Mouse (Mus musculus): ENCODE measurements around the gene Gm5737. TPM values are rescaled to one million over a fixed set of nuclear protein-coding genes. Genes with fewer than 3 reads are reported as not detected.

Gene Gm5737
- polyA plus RNA-seq, 1 experiment from 2014 or later: not detected

- Histone ChIP-seq H3K4me3 (ENCODE audit: low read depth, low read length) (peak overlapping the region; percentile 59), H3K4me2 (peak overlapping the region; percentile 53; the same call in 1 of the 2 replicates), H3K4me1 (ENCODE audit: control insufficient read depth, insufficient read depth, low read length) (no peaks in the 10 kb centered on the region; the same call in 1 of the 2 replicates), H3K27ac (ENCODE audit: low read depth, low read length) (no peak overlapping the region), H3K27me3 (ENCODE audit: control insufficient read depth, insufficient read depth, low read length) (peaks cover 3% of the 10 kb centered on the region; the same call in 1 of the 2 replicates), H3K9me3 (ENCODE audit: control insufficient read depth, low read length) (no peaks in the 10 kb centered on the region), H3K36me3 (ENCODE audit: control insufficient read depth, insufficient read depth, low read length) (no peaks in the 10 kb centered on the region), H3K9ac (ENCODE audit: low read length) (peak overlapping the region; percentile 36; the same call in 1 of the 2 replicates)
- 5% methylated on average over 12 of the region's 12 CpGs for WGBS
- no peak for ATAC-seq (ENCODE audit: low FRiP score)
- DNase-seq (ENCODE audit: low spot score, missing footprints): peak; percentile 91
Observed at GRCm38 (mm10) chr7:120836361-120836760, 24.2 kb downstream of the Gm5737 start.

- no peak overlapping the region for H3K4me3 ChIP-seq (ENCODE audit: low read depth, low read length)
- ATAC-seq (ENCODE audit: low FRiP score) (no peak), DNase-seq (ENCODE audit: low spot score, missing footprints) (no peak)
- H3K9me3 ChIP-seq (ENCODE audit: control insufficient read depth, low read length): no peaks in the 10 kb centered on the region
- H3K4me2 ChIP-seq: no peak overlapping the region
- no peak overlapping the region for H3K9ac ChIP-seq (ENCODE audit: low read length)
- H3K27me3 ChIP-seq (ENCODE audit: control insufficient read depth, insufficient read depth, low read length): no peaks in the 10 kb centered on the region
- H3K27ac ChIP-seq (ENCODE audit: low read depth, low read length): no peak overlapping the region
- WGBS: 82% methylated on average over 5 of the region's 5 CpGs
- no peaks in the 10 kb centered on the region; the same call in none of the 2 replicates for H3K4me1 ChIP-seq (ENCODE audit: control insufficient read depth, insufficient read depth, low read length)
- H3K36me3 ChIP-seq (ENCODE audit: control insufficient read depth, insufficient read depth, low read length): no peaks in the 10 kb centered on the region
Observed at GRCm38 (mm10) chr7:120838436-120839160, 26.4 kb downstream of the Gm5737 start.

GRCm38 (mm10) chr7:120839786-120840185 is 27.6 kb downstream of the Gm5737 start:
- Histone ChIP-seq H3K4me3 (ENCODE audit: low read depth, low read length) (no peak overlapping the region), H3K9ac (ENCODE audit: low read length) (no peak overlapping the region), H3K27me3 (ENCODE audit: control insufficient read depth, insufficient read depth, low read length) (no peaks in the 10 kb centered on the region), H3K36me3 (ENCODE audit: control insufficient read depth, insufficient read depth, low read length) (no peaks in the 10 kb centered on the region), H3K9me3 (ENCODE audit: control insufficient read depth, low read length) (no peaks in the 10 kb centered on the region), H3K4me1 (ENCODE audit: control insufficient read depth, insufficient read depth, low read length) (peaks cover 12% of the 10 kb centered on the region), H3K27ac (ENCODE audit: low read depth, low read length) (no peak overlapping the region), H3K4me2 (no peak overlapping the region)
- no peak for DNase-seq (ENCODE audit: low spot score, missing footprints)
- ATAC-seq (ENCODE audit: low FRiP score): no peak
- WGBS: 83% methylated on average over 2 of the region's 2 CpGs

- peak; percentile 93 for ATAC-seq (ENCODE audit: low FRiP score)
- WGBS: 4% methylated on average over 35 of the region's 35 CpGs
- no peaks in the 10 kb centered on the region for H3K27me3 ChIP-seq (ENCODE audit: control insufficient read depth, insufficient read depth, low read length)
Observed at GRCm38 (mm10) chr7:120842345-120843036, 30.3 kb downstream of the Gm5737 start, which contains the start of gene Eef2k. TSS of gene Eef2k (plus strand) at chr7:120842831.

GRCm38 (mm10) chr7:120843037-120843621 is 31.0 kb downstream of the Gm5737 start:
- H3K4me3 ChIP-seq (ENCODE audit: low read depth, low read length): peak overlapping the region; percentile 68
- peak overlapping the region; percentile 80 for H3K27ac ChIP-seq (ENCODE audit: low read depth, low read length)
- peaks cover 14% of the 10 kb centered on the region for H3K4me1 ChIP-seq (ENCODE audit: control insufficient read depth, insufficient read depth, low read length)
- peak overlapping the region; percentile 90 for H3K4me2 ChIP-seq
- H3K9me3 ChIP-seq (ENCODE audit: control insufficient read depth, low read length): no peaks in the 10 kb centered on the region
- H3K36me3 ChIP-seq (ENCODE audit: control insufficient read depth, insufficient read depth, low read length): no peaks in the 10 kb centered on the region
- ATAC-seq (ENCODE audit: low FRiP score) (peak; percentile 67), DNase-seq (ENCODE audit: low spot score, missing footprints) (peak; percentile 98)
- no peaks in the 10 kb centered on the region for H3K27me3 ChIP-seq (ENCODE audit: control insufficient read depth, insufficient read depth, low read length)
- H3K9ac ChIP-seq (ENCODE audit: low read length): peak overlapping the region; percentile 93
- 0% methylated on average over 40 of the region's 40 CpGs for WGBS

More at GRCm38 (mm10) chr7:120842345-120843036, 30.3 kb downstream of the Gm5737 start, which contains the start of gene Eef2k:
- Histone ChIP-seq H3K9me3 (ENCODE audit: control insufficient read depth, low read length) (no peaks in the 10 kb centered on the region), H3K4me1 (ENCODE audit: control insufficient read depth, insufficient read depth, low read length) (peaks cover 14% of the 10 kb centered on the region), H3K4me3 (ENCODE audit: low read depth, low read length) (peak within 1 kb of the TSS; percentile 68), H3K4me2 (peak within 1 kb of the TSS; percentile 90), H3K36me3 (ENCODE audit: control insufficient read depth, insufficient read depth, low read length) (no peaks in the 10 kb centered on the region), H3K9ac (ENCODE audit: low read length) (peak within 1 kb of the TSS; percentile 93), H3K27ac (ENCODE audit: low read depth, low read length) (peak within 1 kb of the TSS; percentile 80)
- DNase-seq (ENCODE audit: low spot score, missing footprints): no peak

GRCm38 (mm10) chr7:120843852-120844435 is 31.8 kb downstream of the Gm5737 start:
- H3K4me2 ChIP-seq: peak overlapping the region; percentile 90
- ATAC-seq (ENCODE audit: low FRiP score) (peak; percentile 28), DNase-seq (ENCODE audit: low spot score, missing footprints) (peak; percentile 95)
- H3K27me3 ChIP-seq (ENCODE audit: control insufficient read depth, insufficient read depth, low read length): no peaks in the 10 kb centered on the region
- H3K27ac ChIP-seq (ENCODE audit: low read depth, low read length): no peak overlapping the region; the same call in 1 of the 2 replicates
- peaks cover 14% of the 10 kb centered on the region for H3K4me1 ChIP-seq (ENCODE audit: control insufficient read depth, insufficient read depth, low read length)
- peak overlapping the region; percentile 68 for H3K4me3 ChIP-seq (ENCODE audit: low read depth, low read length)
- no peaks in the 10 kb centered on the region for H3K36me3 ChIP-seq (ENCODE audit: control insufficient read depth, insufficient read depth, low read length)
- WGBS: under 1% methylated on average over 16 of the region's 16 CpGs
- no peaks in the 10 kb centered on the region for H3K9me3 ChIP-seq (ENCODE audit: control insufficient read depth, low read length)
- H3K9ac ChIP-seq (ENCODE audit: low read length): peak overlapping the region; percentile 93

- Histone ChIP-seq H3K4me2 (peak overlapping the region; percentile 90), H3K4me1 (ENCODE audit: control insufficient read depth, insufficient read depth, low read length) (peaks cover 14% of the 10 kb centered on the region), H3K36me3 (ENCODE audit: control insufficient read depth, insufficient read depth, low read length) (no peaks in the 10 kb centered on the region), H3K9me3 (ENCODE audit: control insufficient read depth, low read length) (no peaks in the 10 kb centered on the region), H3K27me3 (ENCODE audit: control insufficient read depth, insufficient read depth, low read length) (no peaks in the 10 kb centered on the region), H3K9ac (ENCODE audit: low read length) (peak overlapping the region; percentile 93; the same call in 1 of the 2 replicates), H3K27ac (ENCODE audit: low read depth, low read length) (no peak overlapping the region), H3K4me3 (ENCODE audit: low read depth, low read length) (no peak overlapping the region)
- peak; percentile 90 for DNase-seq (ENCODE audit: low spot score, missing footprints)
- 7% methylated on average over 9 of the region's 9 CpGs for WGBS
- no peak for ATAC-seq (ENCODE audit: low FRiP score)
Observed at GRCm38 (mm10) chr7:120844689-120845088, 32.5 kb downstream of the Gm5737 start.

GRCm38 (mm10) chr7:120848831-120849512 is 36.8 kb downstream of the Gm5737 start:
- ATAC-seq (ENCODE audit: low FRiP score) (no peak), DNase-seq (ENCODE audit: low spot score, missing footprints) (peak; percentile 59)
- Histone ChIP-seq H3K4me2 (no peak overlapping the region), H3K4me3 (ENCODE audit: low read depth, low read length) (no peak overlapping the region), H3K9ac (ENCODE audit: low read length) (no peak overlapping the region), H3K27ac (ENCODE audit: low read depth, low read length) (no peak overlapping the region), H3K4me1 (ENCODE audit: control insufficient read depth, insufficient read depth, low read length) (peaks cover 10% of the 10 kb centered on the region), H3K36me3 (ENCODE audit: control insufficient read depth, insufficient read depth, low read length) (no peaks in the 10 kb centered on the region), H3K27me3 (ENCODE audit: control insufficient read depth, insufficient read depth, low read length) (no peaks in the 10 kb centered on the region), H3K9me3 (ENCODE audit: control insufficient read depth, low read length) (no peaks in the 10 kb centered on the region)
- 91% methylated on average over 3 of the region's 3 CpGs for WGBS
